Mouse (Mus musculus) midbrain, embryonic 15.5 days (tissue): ENCODE measurements around the gene Iqcn. TPM values are rescaled to one million over a fixed set of nuclear protein-coding genes. Genes with fewer than 3 reads are reported as not detected.
A peak's percentile ranks its signal among the peaks of the same experiment; 100 is the strongest.

Experiments
- ATAC-seq: fragments of 200-750 bp; cut with Nextera tagmentation; replicated peaks from 2 replicates; pipeline ENCODE4 v1.8.0; 2017; ENCODE audit warnings: moderate TSS enrichment
- H3K27ac ChIP-seq: fragments of 300-500 bp; sonication (generic); 2 replicates; pipeline ENCODE4 v1.5.1; 2015; ENCODE audit warnings: mild to moderate bottlenecking, inconsistent platforms
- H3K27me3 ChIP-seq: fragments of 300-500 bp; sonication (generic); replicated peaks from 2 replicates; pipeline ENCODE4 v1.6.1; 2015; ENCODE audit warnings: inconsistent platforms
- H3K36me3 ChIP-seq: fragments of 300-500 bp; sonication (generic); replicated peaks from 2 replicates; pipeline ENCODE4 v1.6.1; 2015; ENCODE audit warnings: inconsistent platforms
- H3K4me1 ChIP-seq: fragments of 300-500 bp; sonication (generic); 2 replicates; pipeline ENCODE4 v1.6.1; 2015; ENCODE audit warnings: inconsistent platforms
- H3K4me2 ChIP-seq: fragments of 300-500 bp; sonication (generic); 2 replicates; pipeline ENCODE4 v1.6.1; 2015; ENCODE audit warnings: inconsistent platforms, mild to moderate bottlenecking, moderate library complexity
- H3K4me3 ChIP-seq: fragments of 300-500 bp; sonication (generic); 2 replicates; pipeline ENCODE4 v1.5.1; 2015; ENCODE audit warnings: mild to moderate bottlenecking, inconsistent platforms
- H3K9ac ChIP-seq: fragments of 300-500 bp; sonication (generic); 2 replicates; pipeline ENCODE4 v1.6.1; 2015; ENCODE audit warnings: mild to moderate bottlenecking, inconsistent platforms
- H3K9me3 ChIP-seq: fragments of 300-500 bp; sonication (generic); 2 replicates; pipeline ENCODE4 v1.6.1; 2016; ENCODE audit warnings: inconsistent platforms
- WGBS: fragments of 180-500 bp; shearing (Covaris S2); methylation state at CpG from one replicate; pipeline ENCODE4 v1.1.7; 2015; ENCODE audit warnings: mixed read lengths; 5-methylcytosine and 5-hydroxymethylcytosine counted together
- polyA plus RNA-seq: library from polyadenylated mRNA; unstranded; fragments of >200 nt; fragmentation: Nextera tagmentation; extraction: Ambion mirVana; gene quantifications from 2 replicates; pipeline ENCODE4 v1.2.1, GENCODE M21; 2015

Iqcn gene
- polyA plus RNA-seq, 1 experiment from 2014 or later: 0.05 TPM

DNA sequence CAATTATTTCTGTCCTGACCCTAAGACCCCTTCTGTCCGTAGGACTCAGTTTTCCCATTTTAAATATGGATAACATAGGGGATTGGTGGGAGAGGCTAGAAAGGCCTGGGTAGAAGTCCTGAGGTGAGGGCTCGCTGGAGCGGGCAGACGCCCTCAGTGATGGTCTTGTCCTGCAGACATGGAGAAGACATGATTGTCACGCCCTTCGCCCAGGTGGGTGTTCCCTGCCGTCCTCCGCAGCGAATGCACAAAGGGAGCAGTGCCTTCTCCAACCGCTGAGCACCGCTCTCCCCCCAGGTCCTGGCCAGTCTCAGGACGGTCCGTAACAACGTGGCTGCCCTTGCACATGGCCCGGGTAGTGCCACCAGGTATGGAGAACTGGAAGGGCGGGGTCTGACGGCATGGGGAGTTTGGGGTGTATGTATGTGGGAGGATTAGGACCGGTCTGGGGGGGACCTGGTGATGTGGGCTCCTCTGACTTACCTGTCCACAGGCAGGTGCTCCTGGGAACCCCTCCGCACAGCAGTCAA is 42.5 kb downstream of the Iqcn start:
- H3K27me3 ChIP-seq: peaks cover 65% of the 10 kb centered on the region
- no peak overlapping the region for H3K4me3 ChIP-seq
- no peak overlapping the region for H3K4me2 ChIP-seq
- H3K27ac ChIP-seq: no peak overlapping the region
- H3K9me3 ChIP-seq: no peaks in the 10 kb centered on the region
- no peaks in the 10 kb centered on the region for H3K36me3 ChIP-seq
- no peak overlapping the region for H3K9ac ChIP-seq
- no peak for ATAC-seq
- 63% methylated on average over 19 of the region's 19 CpGs for WGBS
- peaks cover 17% of the 10 kb centered on the region for H3K4me1 ChIP-seq

DNA sequence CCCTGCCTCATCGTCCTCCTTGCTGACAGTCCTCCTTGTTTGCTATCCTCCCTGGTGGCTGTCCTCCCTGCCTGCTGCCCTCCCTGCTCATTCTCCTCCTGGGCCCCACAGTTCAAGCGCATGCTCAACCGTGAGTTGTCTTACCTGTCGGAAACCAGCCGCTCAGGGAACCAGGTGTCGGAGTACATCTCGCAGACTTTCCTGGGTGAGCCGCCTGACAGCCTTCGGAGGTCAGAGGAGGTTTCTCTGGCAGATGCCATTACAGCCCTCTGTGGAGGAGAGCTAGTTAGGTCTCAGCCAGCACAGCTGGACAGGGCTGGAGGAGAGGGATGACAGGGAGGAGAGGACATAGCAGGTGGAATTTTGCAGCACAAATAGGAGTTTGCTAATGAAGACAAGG is 43.4 kb downstream of the Iqcn start:
- Histone ChIP-seq H3K4me2 (no peak overlapping the region), H3K9me3 (no peaks in the 10 kb centered on the region), H3K27me3 (peaks cover 62% of the 10 kb centered on the region), H3K4me3 (no peak overlapping the region), H3K4me1 (peaks cover 17% of the 10 kb centered on the region), H3K9ac (no peak overlapping the region), H3K27ac (no peak overlapping the region), H3K36me3 (no peaks in the 10 kb centered on the region)
- WGBS: 78% methylated on average over 9 of the region's 9 CpGs
- ATAC-seq: no peak

DNA sequence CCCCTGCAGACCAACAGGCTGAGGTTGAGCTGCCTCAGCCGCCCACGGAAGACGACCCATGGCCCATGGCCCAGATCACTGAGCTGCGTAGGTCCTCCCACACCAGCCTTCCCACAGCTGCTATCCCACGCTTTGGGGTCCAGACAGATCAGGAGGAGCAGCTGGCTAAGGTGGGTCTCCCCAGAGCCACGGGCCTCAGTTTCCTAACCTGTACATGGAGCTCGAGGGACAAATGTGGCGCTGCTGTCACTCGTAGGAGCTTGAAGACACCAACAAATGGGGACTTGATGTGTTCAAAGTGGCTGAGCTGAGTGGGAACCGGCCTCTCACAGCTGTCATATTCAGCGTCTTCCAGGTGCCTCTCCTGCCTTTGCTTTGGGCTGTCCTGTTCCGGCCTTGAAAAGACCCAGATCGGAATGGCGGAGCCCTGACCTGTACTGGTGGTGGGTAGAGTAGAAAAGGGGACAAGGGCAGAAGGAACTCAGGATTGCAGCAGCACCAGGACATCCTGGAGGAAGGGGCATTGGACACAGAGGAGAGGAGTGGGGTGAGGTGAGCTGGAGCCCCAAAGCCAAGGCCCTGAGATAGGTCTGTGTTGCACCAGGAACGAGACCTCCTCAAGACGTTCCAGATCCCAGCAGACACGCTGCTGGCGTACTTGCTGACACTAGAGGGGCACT is 44.1 kb downstream of the Iqcn start:
- WGBS: 87% methylated on average over 18 of the region's 18 CpGs
- Histone ChIP-seq H3K4me1 (peaks cover 17% of the 10 kb centered on the region), H3K4me2 (no peak overlapping the region), H3K36me3 (no peaks in the 10 kb centered on the region), H3K9me3 (no peaks in the 10 kb centered on the region), H3K4me3 (no peak overlapping the region), H3K27me3 (peaks cover 55% of the 10 kb centered on the region), H3K27ac (no peak overlapping the region), H3K9ac (no peak overlapping the region)
- ATAC-seq: no peak

DNA sequence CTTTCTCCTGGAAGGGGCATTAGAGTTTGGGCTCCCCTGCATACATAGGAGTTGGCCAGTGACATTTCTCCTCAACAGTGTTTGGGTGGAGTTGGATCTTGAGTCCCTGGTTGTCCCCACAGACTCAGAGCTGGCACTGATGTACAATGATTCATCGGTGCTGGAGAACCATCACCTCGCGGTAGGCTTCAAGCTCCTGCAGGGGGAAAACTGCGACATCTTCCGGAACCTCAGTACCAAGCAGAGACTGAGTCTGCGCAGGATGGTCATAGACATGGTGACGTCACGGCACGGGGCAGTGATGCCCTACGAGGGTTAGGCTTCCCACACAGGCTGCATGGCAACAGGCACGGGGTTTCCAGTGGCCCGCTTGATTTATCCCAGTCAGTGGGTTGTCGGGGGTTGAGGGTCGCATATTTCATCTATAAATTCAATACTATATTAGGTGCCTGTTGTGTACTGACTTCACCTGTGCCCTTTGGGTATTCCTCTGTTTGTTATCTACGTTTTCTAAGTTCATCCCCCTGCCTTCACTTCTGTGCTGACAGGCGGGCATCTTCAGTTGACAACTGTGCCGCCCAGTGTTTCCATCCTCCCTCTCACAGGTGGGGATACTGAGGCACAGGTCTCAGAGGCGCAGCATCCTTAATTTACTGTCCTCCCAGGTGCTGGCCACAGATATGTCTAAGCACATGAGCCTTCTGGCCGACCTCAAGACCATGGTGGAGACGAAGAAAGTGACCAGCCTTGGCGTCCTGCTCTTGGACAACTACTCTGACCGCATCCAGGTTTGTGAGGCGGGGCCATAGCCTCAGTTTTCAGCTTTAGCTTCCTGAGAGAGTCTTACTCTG is 45.2 kb downstream of the Iqcn start:
- no peak for ATAC-seq
- Histone ChIP-seq H3K9ac (no peak overlapping the region), H3K4me3 (no peak overlapping the region), H3K9me3 (no peaks in the 10 kb centered on the region), H3K4me2 (no peak overlapping the region), H3K27me3 (peaks cover 44% of the 10 kb centered on the region), H3K27ac (no peak overlapping the region), H3K36me3 (no peaks in the 10 kb centered on the region), H3K4me1 (peaks cover 9% of the 10 kb centered on the region)
- 87% methylated on average over 23 of the region's 23 CpGs for WGBS

DNA sequence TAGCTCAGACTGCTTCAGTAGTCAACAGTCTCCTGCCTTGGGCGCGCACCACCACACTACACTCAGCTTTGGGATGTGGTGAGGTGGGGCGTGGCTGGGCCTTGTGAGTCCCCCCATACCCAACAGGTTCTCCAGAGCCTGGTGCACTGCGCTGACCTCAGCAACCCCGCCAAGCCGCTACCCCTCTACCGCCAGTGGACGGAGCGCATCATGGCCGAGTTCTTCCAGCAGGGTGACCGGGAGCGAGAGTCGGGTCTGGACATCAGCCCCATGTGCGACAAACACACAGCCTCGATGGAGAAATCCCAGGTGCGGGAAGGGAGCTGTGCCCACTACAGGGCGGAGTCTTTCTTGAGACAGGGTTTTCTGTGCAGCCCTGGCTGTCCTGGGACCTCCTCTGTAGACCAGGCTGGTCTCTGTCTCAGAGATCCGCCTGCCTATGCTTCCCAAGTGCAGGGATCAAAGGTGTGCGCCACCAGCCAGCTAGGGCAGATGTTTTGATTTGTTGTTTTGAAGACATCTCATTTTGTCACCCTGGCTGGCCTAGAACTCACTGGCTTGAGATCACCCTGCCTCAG is 45.9 kb downstream of the Iqcn start:
- Histone ChIP-seq H3K36me3 (no peaks in the 10 kb centered on the region), H3K4me2 (no peak overlapping the region), H3K27me3 (peaks cover 37% of the 10 kb centered on the region), H3K4me1 (peaks cover 2% of the 10 kb centered on the region), H3K27ac (no peak overlapping the region), H3K4me3 (no peak overlapping the region), H3K9ac (no peak overlapping the region), H3K9me3 (no peaks in the 10 kb centered on the region)
- WGBS: 81% methylated on average over 19 of the region's 19 CpGs
- ATAC-seq: no peak

DNA sequence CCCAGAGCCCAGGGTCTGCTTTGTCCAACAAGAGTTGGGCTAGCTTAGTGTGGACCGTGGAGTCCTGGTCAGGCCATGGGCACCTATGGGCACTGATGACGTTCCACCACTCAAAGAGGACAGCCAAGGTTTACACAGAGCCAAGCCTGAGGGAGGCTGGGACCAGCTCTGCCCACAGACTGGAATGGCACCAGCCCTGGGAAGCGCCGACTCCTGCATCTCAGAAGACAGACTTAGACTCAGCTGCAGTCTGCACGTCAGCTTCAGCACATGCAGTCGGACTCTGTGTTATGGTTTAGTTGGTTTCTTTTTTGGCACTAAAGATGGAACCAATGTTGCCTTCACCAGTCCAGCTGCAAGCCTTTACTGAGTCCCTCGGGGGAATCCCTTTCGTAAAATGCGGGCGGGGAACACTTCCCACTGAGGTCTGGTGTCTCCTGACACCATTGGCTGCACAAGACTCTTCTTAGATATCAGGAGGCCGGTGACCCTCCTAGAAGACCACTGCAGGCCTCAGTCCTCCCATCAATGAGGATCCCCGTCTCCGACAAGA is 46.9 kb downstream of the Iqcn start:
- H3K27ac ChIP-seq: no peak overlapping the region
- WGBS: 86% methylated on average over 13 of the region's 13 CpGs
- no peak for ATAC-seq
- peaks cover 1% of the 10 kb centered on the region for H3K4me1 ChIP-seq
- no peaks in the 10 kb centered on the region for H3K9me3 ChIP-seq
- peaks cover 29% of the 10 kb centered on the region for H3K27me3 ChIP-seq
- no peak overlapping the region for H3K9ac ChIP-seq
- no peak overlapping the region for H3K4me3 ChIP-seq
- H3K4me2 ChIP-seq: no peak overlapping the region
- H3K36me3 ChIP-seq: no peaks in the 10 kb centered on the region

DNA sequence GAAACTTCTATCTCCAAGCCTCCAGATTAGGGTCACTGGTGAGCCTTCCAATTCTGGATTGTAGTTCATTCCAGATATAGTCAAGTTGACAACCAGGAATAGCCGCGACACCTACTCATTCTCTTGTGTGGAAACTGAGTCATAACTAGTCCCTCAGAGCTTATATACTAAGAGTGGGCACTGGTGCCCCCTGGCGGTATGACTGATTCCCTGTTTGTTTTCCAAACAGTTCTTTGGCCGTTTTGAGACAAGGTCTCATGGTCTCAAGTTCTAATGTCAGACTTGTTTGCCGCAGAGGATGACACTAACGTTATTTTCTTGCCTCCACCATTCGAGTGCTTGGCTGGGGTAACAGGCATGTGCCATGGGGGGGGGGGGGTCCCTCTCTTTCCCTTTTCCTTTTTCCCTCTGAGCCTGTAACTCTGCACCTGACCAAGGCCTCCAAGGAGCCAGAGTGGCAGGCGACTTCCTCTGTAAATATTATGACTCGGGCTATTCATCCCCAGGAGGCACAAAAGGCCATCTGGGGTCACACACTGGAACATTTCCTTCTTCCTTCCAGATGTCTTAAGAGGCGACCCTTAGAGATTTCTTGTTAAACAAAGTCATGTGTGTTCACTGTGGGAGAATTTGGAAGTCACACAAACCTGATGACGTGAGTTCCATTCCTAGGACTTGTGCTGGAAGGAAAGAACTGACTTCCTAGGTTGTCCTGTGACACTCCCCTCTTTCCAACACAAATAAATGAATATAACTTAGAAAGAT is 48.9 kb downstream of the Iqcn start:
- Histone ChIP-seq H3K9ac (no peak overlapping the region), H3K4me2 (no peak overlapping the region), H3K36me3 (peaks cover 6% of the 10 kb centered on the region; the same call in 1 of the 2 replicates), H3K27me3 (peaks cover 13% of the 10 kb centered on the region; the same call in 1 of the 2 replicates), H3K9me3 (no peaks in the 10 kb centered on the region), H3K4me3 (no peak overlapping the region), H3K27ac (no peak overlapping the region), H3K4me1 (peaks cover 21% of the 10 kb centered on the region)
- no peak for ATAC-seq
- 42% methylated on average over 11 of the region's 11 CpGs for whole genome bisulfite sequencing

DNA sequence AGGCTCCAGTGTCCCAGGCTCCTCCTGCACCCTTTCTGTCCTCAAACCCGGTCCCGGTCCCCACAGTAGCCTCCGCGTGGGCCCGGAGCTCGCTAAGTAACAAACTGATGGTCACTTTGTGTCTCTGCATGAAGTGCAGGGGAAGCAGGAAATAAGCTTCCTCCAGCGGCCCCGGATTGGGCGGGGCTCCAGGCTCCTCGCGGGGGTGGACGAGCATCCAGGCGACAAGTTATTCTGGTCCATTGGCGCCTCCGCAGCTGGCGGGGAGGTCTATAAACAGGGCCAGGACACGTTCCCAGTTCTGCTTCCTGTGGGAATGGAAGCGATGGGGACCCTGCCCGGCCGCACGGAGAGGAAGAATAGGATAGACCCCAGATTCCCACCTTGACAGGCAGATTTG is 49.9 kb downstream of the Iqcn start:
- H3K27ac ChIP-seq: 0 out of 2 replicates have a peak overlapping the region, but pooled peaks have one; percentile 1
- H3K4me3 ChIP-seq: no peak overlapping the region
- H3K36me3 ChIP-seq: peaks cover 13% of the 10 kb centered on the region; the same call in 1 of the 2 replicates
- 36% methylated on average over 21 of the region's 21 CpGs for WGBS
- H3K9ac ChIP-seq: no peak overlapping the region
- H3K4me2 ChIP-seq: no peak overlapping the region
- H3K4me1 ChIP-seq: peaks cover 31% of the 10 kb centered on the region
- ATAC-seq: no peak
- H3K27me3 ChIP-seq: 0 out of 2 replicates have a peak, but pooled peaks cover 12% of the 10 kb centered on the region
- H3K9me3 ChIP-seq: no peaks in the 10 kb centered on the region

DNA sequence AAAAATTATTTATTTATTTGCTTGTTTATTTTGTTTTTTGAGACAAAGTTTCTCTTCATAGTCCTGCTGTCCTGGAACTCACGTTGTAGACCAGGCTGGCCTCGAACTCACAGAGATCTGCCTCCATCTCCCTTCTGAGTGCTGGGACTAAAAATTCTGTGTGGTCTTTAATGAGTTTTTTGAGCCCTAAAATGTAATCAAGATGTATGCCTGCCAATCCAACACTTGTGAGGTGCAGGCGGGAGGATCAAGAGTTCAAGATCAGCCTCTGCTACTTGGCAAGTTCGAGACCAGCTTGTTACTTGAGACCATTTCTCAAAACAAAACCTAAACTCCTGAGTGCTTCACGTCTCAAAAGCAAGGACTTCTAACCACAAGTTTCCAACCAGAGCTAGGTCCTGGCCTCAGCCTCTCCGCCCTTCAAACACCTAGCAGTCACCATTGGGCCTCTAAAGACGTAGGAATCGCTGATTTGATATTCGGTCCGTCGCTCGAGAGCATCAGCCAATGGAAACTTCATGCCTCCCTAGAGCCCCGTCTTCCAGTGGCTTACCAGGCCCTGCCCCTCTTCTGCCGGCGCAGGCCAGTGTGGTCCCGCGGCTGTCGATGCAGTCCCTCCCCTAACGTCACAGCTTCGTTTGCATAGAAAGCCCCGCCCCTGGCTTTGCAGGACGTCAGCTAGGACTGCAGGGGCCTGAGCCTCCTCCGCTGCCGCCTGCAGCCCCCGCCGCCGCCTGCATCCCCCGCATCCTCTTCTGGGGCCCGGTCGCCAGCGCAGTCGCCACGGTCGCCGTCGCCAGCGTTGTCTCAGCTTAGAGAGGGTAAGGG is 51.0 kb downstream of the Iqcn start, which contains the start of gene Rab3a:
TSS of gene Rab3a (plus strand) at position 637 of the 828 bp plus-strand sequence.
- no peaks in the 10 kb centered on the region for H3K9me3 ChIP-seq
- H3K4me1 ChIP-seq: peaks cover 41% of the 10 kb centered on the region
- peak within 1 kb of the TSS; percentile 83 for H3K9ac ChIP-seq
- peak; percentile 98 for ATAC-seq
- H3K27ac ChIP-seq: peak within 1 kb of the TSS; percentile 92
- H3K4me2 ChIP-seq: peak within 1 kb of the TSS; percentile 57
- H3K36me3 ChIP-seq: peaks cover 16% of the 10 kb centered on the region; the same call in 1 of the 2 replicates
- 8% methylated on average over 37 of the region's 37 CpGs for WGBS
- H3K4me3 ChIP-seq: peak within 1 kb of the TSS; percentile 71
- H3K27me3 ChIP-seq: 0 out of 2 replicates have a peak, but pooled peaks cover 6% of the 10 kb centered on the region

DNA sequence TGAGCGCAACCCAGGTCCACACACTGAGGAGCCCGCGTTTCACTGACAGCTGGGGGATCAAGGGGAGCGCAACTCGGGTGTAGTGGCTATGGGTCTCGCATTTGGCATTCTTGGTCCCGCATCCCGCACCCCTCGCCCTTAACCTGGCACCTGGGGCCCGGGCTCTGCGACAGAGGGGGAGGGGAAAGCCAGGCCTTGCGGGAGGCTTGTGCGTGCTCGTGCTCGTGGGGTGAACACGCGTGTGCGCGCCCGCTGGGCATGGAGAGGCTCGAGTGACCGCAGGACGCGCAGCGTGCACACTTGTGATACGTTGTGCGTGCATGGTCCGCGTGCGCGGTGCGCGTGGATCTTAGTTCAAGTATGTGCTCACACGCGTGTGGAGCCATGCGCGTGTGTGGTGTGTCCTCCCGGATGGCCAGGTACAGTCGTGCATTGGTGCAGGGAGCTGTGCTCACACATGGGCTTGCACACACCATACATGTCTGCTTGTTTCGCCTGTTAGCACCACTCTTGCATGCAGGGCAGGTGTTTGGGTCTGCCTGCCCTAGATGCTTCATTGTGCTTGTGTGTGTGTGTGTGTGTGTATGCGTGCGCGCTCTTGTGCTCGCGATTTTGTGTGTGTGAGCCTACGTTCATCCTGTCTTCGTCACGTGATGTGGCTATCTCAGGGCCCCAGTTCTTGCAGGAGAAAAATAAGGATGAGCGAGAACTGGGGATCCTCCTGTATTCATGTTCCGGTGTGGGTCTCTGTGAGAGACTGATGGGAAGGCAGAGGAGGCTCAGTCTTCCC is 51.8 kb downstream of the Iqcn start:
- H3K4me1 ChIP-seq: peaks cover 49% of the 10 kb centered on the region
- H3K4me3 ChIP-seq: peak overlapping the region; percentile 71
- no peaks in the 10 kb centered on the region for H3K27me3 ChIP-seq
- peak; percentile 64 for ATAC-seq
- peaks cover 16% of the 10 kb centered on the region; the same call in 1 of the 2 replicates for H3K36me3 ChIP-seq
- no peaks in the 10 kb centered on the region for H3K9me3 ChIP-seq
- 13% methylated on average over 50 of the region's 50 CpGs for WGBS
- H3K9ac ChIP-seq: peak overlapping the region; percentile 83
- H3K4me2 ChIP-seq: peak overlapping the region; percentile 57
- H3K27ac ChIP-seq: peak overlapping the region; percentile 92
